Mouse (Mus musculus): ENCODE measurements around the gene Fli1. TPM values are rescaled to one million over a fixed set of nuclear protein-coding genes. Genes with fewer than 3 reads are reported as not detected.

The Fli1 gene
- polyA plus RNA-seq, 1 experiment from 2014 or later: 24.1 TPM

DNA sequence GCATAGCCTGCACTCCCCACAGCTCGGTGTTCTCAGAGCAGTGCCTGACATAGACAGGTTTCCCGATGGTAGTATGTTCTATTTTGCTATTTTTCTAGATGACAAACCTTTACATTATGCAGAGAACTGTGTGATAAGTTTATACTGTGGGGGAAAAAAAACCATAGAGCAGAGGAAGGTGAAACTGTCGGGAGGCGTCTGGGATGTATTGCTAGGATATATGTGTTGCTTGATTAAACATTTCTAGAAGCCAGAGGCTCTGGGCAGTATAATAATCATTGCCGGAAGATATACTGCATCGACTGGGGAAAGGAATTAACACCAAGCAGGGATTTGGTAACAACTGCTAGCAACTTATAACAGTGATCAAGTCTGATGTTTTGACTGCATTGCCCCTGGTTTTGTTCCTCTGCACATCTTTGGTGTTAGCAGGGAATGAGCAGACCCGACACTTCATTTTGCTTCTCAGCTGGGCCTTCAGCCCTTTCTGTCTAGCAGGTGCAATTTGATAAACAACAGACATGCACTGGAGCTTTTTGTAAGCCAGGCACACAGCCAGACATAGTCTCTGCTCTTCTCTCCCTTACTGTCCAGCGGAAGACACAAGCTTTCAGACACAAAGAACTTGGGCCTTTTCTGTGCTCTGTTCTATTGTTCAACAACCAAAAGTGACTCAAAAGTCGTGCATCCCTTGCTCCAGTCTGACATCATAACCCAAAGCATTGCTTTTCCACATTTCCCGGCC, 129.7 kb downstream of the Fli1 start:
- no peak for ATAC-seq (ENCODE audit: insufficient number of reproducible peaks, insufficient read depth, low FRiP score, low TSS enrichment, low read depth)
- Histone ChIP-seq H3K36me3 (no peaks in the 10 kb centered on the region), H3K27me3 (peaks cover 18% of the 10 kb centered on the region), H3K4me2 (no peak overlapping the region), H3K27ac (no peak overlapping the region), H3K4me3 (no peak overlapping the region), H3K9ac (no peak overlapping the region), H3K4me1 (peaks cover 29% of the 10 kb centered on the region), H3K9me3 (no peaks in the 10 kb centered on the region)
- 76% methylated on average over 10 of the region's 10 CpGs for WGBS

DNA sequence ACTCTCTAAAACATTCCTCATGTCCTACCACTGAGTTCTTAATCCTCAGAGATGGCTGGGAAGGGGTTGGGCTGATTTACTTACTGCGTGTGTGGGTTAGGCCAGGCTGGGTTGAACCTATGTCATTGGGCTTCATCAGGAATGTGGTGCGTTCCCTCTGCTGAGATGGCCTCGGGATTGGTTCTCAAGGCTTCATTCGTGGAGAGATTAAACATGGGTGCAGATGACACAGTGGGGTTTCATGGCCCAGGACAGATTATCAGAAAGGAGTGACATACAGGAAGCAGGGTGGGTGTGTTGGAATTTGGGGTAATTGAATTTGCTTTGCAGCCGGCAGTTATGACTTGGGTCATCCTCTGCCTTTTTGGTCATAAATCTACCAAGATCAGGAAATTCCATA, 131.2 kb downstream of the Fli1 start:
- H3K4me1 ChIP-seq: peaks cover 18% of the 10 kb centered on the region
- H3K27me3 ChIP-seq: peaks cover 29% of the 10 kb centered on the region
- 84% methylated on average over 5 of the region's 5 CpGs for WGBS
- H3K36me3 ChIP-seq: no peaks in the 10 kb centered on the region
- H3K9ac ChIP-seq: no peak overlapping the region
- no peak overlapping the region for H3K27ac ChIP-seq
- no peaks in the 10 kb centered on the region for H3K9me3 ChIP-seq
- no peak for ATAC-seq (ENCODE audit: insufficient number of reproducible peaks, insufficient read depth, low FRiP score, low TSS enrichment, low read depth)
- no peak overlapping the region for H3K4me2 ChIP-seq
- H3K4me3 ChIP-seq: no peak overlapping the region

DNA sequence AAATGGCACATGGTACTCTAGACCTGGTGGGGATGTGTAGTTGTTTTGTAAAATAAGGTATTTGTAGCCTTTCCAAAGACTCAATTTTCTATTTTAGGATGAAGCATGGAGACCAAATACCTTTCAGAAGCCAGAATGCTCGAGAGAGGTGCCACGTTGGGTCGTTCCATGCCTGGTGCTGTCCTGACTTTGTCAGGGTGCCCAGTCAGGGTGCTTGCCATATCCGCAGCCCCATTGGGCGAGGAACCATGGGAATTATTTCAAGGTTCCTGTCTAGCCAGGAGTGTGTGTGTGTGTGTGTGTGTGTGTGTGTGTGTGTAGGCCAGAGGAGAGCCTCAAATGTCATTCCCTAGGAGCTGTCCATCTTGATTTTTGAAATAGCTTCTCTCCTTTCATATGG, 132.0 kb downstream of the Fli1 start:
- no peak overlapping the region for H3K4me2 ChIP-seq
- no peak overlapping the region for H3K4me3 ChIP-seq
- no peak overlapping the region for H3K27ac ChIP-seq
- no peaks in the 10 kb centered on the region for H3K36me3 ChIP-seq
- H3K27me3 ChIP-seq: peaks cover 38% of the 10 kb centered on the region
- H3K9ac ChIP-seq: no peak overlapping the region
- peaks cover 18% of the 10 kb centered on the region for H3K4me1 ChIP-seq
- ATAC-seq (ENCODE audit: insufficient number of reproducible peaks, insufficient read depth, low FRiP score, low TSS enrichment, low read depth): no peak
- no peaks in the 10 kb centered on the region for H3K9me3 ChIP-seq
- WGBS: 95% methylated on average over 5 of the region's 5 CpGs

DNA sequence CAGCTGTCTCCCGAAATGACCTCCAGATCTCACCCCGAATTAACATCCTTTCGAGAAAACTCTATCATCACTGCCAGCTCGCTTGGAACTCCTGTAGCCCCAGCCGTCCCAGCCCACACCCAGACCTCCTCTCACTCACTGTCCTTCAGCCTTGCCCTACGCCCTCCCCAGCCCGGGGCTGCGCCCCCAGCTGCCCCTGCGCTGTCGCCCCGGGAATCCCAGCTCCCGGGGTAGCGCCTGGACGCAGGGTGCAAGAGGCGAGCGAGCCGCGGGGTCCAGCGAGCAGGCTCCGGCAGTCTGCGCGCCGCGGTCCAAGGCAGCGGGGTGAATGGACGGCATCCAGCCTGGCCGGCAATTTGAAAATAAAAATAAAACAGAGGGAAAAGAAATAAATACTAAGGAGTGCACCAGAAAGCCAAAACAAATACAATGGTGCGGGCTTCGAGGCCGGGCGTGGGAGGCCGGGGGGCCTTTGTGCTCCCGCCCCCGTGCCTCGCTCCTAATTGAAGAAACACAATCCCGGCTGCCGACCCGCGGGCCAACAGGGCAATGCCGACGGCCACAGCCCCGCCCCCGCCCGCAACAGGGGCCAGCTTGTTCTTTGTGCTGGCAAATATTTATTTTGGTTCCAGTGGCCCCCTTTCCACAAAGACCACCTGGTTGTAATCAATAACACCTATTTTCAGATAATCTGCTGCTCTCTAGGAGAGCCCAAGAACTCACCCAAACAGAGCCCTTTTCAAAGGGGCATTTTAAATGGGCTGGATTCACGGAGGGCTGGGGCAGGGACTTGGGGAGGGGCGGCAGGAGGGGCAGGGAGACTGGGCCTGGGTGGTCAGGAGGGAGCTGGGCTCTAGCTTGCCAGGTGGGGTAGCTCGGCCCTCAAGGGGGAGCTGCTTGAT, 133.3 kb downstream of the Fli1 start:
- peak; percentile 63; the same call in 1 of the 2 replicates for ATAC-seq (ENCODE audit: insufficient number of reproducible peaks, insufficient read depth, low FRiP score, low TSS enrichment, low read depth)
- Histone ChIP-seq H3K4me2 (peak overlapping the region; percentile 95), H3K27me3 (peaks cover 38% of the 10 kb centered on the region), H3K36me3 (no peaks in the 10 kb centered on the region), H3K27ac (peak overlapping the region; percentile 68), H3K4me1 (peaks cover 18% of the 10 kb centered on the region), H3K4me3 (peak overlapping the region; percentile 53), H3K9ac (peak overlapping the region; percentile 76), H3K9me3 (no peaks in the 10 kb centered on the region)
- WGBS: 1% methylated on average over 47 of the region's 47 CpGs

DNA sequence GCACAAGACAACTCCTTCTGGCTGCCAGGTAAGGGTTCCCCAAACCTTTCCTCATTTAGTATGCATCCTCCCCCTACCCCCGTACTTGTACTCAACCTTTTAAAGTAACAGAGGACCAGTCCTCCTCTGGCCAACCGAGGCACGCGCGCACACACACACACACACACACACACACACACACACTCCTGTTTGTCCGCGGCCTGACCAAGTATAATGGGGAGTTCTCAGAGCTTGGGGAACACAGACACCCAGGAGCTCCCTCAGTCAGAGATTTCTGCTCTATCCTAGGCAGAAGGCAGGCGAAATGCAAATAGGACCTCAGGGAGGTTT, 134.0 kb downstream of the Fli1 start:
- peaks cover 38% of the 10 kb centered on the region for H3K27me3 ChIP-seq
- H3K4me1 ChIP-seq: peaks cover 18% of the 10 kb centered on the region
- 9% methylated on average over 8 of the region's 8 CpGs for WGBS
- no peaks in the 10 kb centered on the region for H3K9me3 ChIP-seq
- peak overlapping the region; percentile 68; the same call in 1 of the 2 replicates for H3K27ac ChIP-seq
- ATAC-seq (ENCODE audit: insufficient number of reproducible peaks, insufficient read depth, low FRiP score, low TSS enrichment, low read depth): no peak
- H3K9ac ChIP-seq: peak overlapping the region; percentile 76
- no peaks in the 10 kb centered on the region for H3K36me3 ChIP-seq
- H3K4me3 ChIP-seq: peak overlapping the region; percentile 53
- H3K4me2 ChIP-seq: peak overlapping the region; percentile 95

DNA sequence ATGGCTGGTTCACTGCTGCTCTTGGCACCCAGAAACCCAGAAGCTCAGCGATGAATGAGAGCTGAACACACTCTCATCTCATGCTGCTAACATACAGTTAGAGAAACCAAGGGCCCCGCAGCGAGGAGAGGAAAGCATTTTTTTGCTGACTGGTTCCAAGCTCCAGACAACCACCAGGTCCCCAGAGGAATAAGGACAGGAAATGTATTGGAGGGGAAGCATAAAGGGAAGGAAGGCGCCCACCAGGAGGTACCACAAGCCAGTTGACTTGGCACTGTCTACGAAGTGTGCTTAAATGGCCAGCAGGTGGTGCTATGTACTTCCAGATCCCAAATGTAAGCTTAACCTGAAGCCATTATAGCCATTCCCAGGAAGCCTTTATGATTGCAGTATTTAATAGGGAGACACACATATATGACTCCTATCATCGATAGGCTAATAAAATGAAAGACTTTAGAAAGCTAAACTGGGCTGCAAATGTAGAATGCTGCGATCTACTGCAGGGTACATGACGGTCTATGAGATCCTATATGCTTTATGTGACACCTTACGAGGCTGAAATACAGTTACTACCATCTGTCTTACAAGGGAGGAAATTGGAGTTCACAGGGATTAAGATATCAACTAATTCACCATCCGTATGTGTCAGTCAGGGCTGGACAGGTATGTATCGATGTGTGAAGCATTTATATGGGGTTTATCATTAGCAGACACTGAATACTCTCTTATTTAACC, 137.3 kb downstream of the Fli1 start:
- Histone ChIP-seq H3K9me3 (no peaks in the 10 kb centered on the region), H3K36me3 (no peaks in the 10 kb centered on the region), H3K9ac (no peak overlapping the region), H3K4me3 (no peak overlapping the region), H3K4me1 (peaks cover 18% of the 10 kb centered on the region), H3K27ac (no peak overlapping the region), H3K27me3 (peaks cover 31% of the 10 kb centered on the region), H3K4me2 (no peak overlapping the region)
- 38% methylated on average over 11 of the region's 11 CpGs for WGBS
- peak; percentile 48; the same call in 1 of the 2 replicates for ATAC-seq (ENCODE audit: insufficient number of reproducible peaks, insufficient read depth, low FRiP score, low TSS enrichment, low read depth)

DNA sequence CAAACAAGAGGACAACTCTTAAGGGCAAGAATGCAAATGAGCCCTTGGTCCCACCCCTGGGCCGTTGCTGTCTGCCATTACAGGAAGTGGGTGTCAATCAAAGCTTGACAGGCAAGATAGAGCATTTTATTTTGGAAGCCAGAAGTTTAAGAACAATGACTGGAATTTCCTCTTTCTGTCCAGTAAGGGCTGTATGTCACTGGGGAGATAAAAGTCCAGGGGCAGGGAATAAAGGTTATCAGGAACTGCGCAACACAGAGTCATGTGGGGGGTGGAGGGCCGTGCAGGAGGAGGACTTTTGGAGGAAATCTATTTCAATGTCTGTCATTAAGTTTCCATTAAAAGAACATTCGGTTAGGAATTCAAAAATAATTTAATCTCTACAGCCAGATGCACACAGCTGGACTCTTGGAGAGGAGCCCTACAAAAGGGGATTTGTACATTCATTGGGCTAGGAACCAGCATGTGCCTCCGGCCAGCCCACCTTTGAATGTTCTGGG, 141.9 kb downstream of the Fli1 start:
- H3K4me2 ChIP-seq: no peak overlapping the region
- no peak for ATAC-seq (ENCODE audit: insufficient number of reproducible peaks, insufficient read depth, low FRiP score, low TSS enrichment, low read depth)
- no peaks in the 10 kb centered on the region; the same call in 1 of the 2 replicates for H3K4me1 ChIP-seq
- H3K9ac ChIP-seq: no peak overlapping the region
- peaks cover under 1% of the 10 kb centered on the region for H3K27me3 ChIP-seq
- H3K27ac ChIP-seq: no peak overlapping the region
- H3K4me3 ChIP-seq: no peak overlapping the region
- no peaks in the 10 kb centered on the region for H3K36me3 ChIP-seq
- H3K9me3 ChIP-seq: no peaks in the 10 kb centered on the region
- 59% methylated on average over 5 of the region's 5 CpGs for WGBS

DNA sequence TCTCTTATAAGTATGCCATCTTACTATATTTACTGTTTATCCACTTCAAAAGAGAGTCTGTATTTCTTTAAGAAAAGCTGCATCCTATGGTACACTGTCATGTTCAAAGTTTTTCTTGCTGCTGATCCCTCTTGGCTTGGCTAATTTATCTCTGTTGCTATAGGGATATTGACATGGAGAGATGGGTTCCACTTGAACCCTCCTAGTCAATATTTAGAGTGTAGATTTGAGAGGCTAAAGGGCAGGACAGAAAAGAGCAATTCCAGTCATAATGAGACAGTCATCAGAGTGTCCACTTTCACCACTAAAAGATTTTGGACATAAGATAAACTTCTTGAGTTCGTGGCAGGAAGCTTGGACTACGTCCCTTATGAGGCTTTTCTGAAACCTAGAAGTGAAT, 142.4 kb downstream of the Fli1 start:
- 81% methylated on average over 2 of the region's 2 CpGs for WGBS
- H3K4me1 ChIP-seq: no peaks in the 10 kb centered on the region; the same call in 1 of the 2 replicates

DNA sequence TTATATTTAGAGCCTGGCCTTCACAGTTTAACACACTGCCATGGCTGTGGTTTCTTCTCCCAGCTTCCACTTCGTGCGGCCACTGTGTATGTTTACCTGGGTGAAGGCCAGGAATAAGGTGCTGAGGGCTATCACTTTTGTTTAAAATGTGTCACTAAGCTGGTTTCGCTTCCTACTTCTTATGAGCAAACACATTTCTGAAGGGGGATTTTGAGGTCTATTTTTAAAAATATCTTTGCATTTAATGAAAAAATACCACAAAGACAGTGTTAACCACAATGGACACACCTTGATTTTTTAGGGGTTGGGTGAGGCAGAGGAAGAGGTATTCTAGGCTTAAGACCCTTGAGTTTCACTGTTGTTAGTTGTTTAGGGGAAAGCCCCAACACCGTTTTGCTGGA, 147.9 kb downstream of the Fli1 start:
- no peaks in the 10 kb centered on the region for H3K27me3 ChIP-seq
- no peak overlapping the region for H3K4me2 ChIP-seq
- ATAC-seq (ENCODE audit: insufficient number of reproducible peaks, insufficient read depth, low FRiP score, low TSS enrichment, low read depth): no peak
- no peak overlapping the region for H3K27ac ChIP-seq
- no peak overlapping the region for H3K9ac ChIP-seq
- H3K4me3 ChIP-seq: no peak overlapping the region
- no peaks in the 10 kb centered on the region for H3K9me3 ChIP-seq
- no peaks in the 10 kb centered on the region for H3K36me3 ChIP-seq
- 87% methylated on average over 4 of the region's 4 CpGs for WGBS
- no peaks in the 10 kb centered on the region for H3K4me1 ChIP-seq

More for the DNA sequence above, 142.4 kb downstream of the Fli1 start:
- Histone ChIP-seq H3K4me2 (no peak overlapping the region), H3K27me3 (no peaks in the 10 kb centered on the region; the same call in 1 of the 2 replicates), H3K9ac (no peak overlapping the region), H3K4me3 (no peak overlapping the region), H3K36me3 (no peaks in the 10 kb centered on the region), H3K27ac (no peak overlapping the region), H3K9me3 (no peaks in the 10 kb centered on the region)
- ATAC-seq (ENCODE audit: insufficient number of reproducible peaks, insufficient read depth, low FRiP score, low TSS enrichment, low read depth): no peak

DNA sequence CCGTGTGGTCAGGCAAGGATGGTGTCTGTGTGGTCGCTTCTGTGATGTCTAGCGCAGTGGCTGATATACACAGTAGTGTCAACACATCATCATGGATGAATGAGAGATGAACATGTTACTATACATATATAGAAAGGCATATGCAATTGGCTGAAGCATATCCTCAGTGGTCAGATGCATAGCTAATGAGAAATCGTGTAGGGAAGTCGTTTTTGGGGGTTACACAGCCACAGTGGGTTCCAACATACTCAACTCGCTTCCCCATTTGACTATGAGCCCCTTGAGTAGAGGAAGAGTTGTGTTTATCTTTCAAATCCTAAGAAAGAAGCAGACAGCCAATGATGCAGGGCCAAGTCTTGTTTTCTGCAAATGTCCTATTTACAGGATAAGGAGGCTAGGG, 149.9 kb downstream of the Fli1 start:
- WGBS: 85% methylated on average over 6 of the region's 6 CpGs
- Histone ChIP-seq H3K4me3 (no peak overlapping the region), H3K4me1 (no peaks in the 10 kb centered on the region), H3K36me3 (no peaks in the 10 kb centered on the region), H3K27ac (no peak overlapping the region), H3K4me2 (no peak overlapping the region), H3K9me3 (no peaks in the 10 kb centered on the region), H3K9ac (no peak overlapping the region), H3K27me3 (0 out of 2 replicates have a peak, but pooled peaks cover 4% of the 10 kb centered on the region)
- no peak for ATAC-seq (ENCODE audit: insufficient number of reproducible peaks, insufficient read depth, low FRiP score, low TSS enrichment, low read depth)

DNA sequence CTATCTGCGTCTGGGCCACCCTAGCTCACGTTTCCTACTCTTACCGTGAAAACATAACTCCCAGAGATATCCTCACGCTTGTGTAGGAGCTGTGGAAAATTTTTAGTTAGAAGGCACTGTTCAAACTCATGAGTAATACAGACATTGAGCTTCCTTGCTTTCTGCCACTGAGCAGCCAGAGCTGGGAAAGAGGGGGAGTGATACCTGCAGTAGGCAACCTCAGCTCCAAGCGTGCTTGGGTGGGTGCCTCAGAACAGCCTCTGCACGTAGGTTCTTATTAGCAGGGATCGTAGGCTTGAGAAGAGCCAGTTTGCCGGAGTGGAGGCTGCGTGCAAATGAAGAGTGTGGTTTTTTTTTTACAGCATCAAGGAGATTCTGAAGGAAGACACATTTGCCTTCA, 151.0 kb downstream of the Fli1 start:
- H3K9me3 ChIP-seq: no peaks in the 10 kb centered on the region
- no peak overlapping the region for H3K27ac ChIP-seq
- no peak for ATAC-seq (ENCODE audit: insufficient number of reproducible peaks, insufficient read depth, low FRiP score, low TSS enrichment, low read depth)
- no peaks in the 10 kb centered on the region for H3K36me3 ChIP-seq
- H3K27me3 ChIP-seq: 0 out of 2 replicates have a peak, but pooled peaks cover 4% of the 10 kb centered on the region
- no peaks in the 10 kb centered on the region for H3K4me1 ChIP-seq
- no peak overlapping the region for H3K4me2 ChIP-seq
- WGBS: 83% methylated on average over 9 of the region's 9 CpGs
- no peak overlapping the region for H3K9ac ChIP-seq
- H3K4me3 ChIP-seq: no peak overlapping the region
